Mouse (Mus musculus) neural tube, embryonic 15.5 days (tissue): Measurements from ENCODE around the gene Adgrl3. TPM values are rescaled to one million over a fixed set of nuclear protein-coding genes. Genes with fewer than 3 reads are reported as not detected.

Experiments used
- ATAC-seq: fragments of 200-750 bp; cut with Nextera tagmentation; 2 replicates; pipeline ENCODE4 v1.8.0; 2017; ENCODE audit warnings: mild to moderate bottlenecking, moderate TSS enrichment, moderate library complexity; ENCODE audit not compliant: low FRiP score
- H3K27ac ChIP-seq: fragments of 300-500 bp; sonication (generic); replicated peaks from 2 replicates; pipeline ENCODE4 v1.5.1; 2015; ENCODE audit warnings: mild to moderate bottlenecking, inconsistent platforms
- H3K27me3 ChIP-seq: fragments of 300-500 bp; sonication (generic); replicated peaks from 2 replicates; pipeline ENCODE4 v1.6.1; 2015; ENCODE audit warnings: inconsistent platforms
- H3K36me3 ChIP-seq: fragments of 300-500 bp; sonication (generic); 2 replicates; pipeline ENCODE4 v1.6.1; 2015; ENCODE audit warnings: inconsistent platforms
- H3K4me1 ChIP-seq: fragments of 300-500 bp; sonication (generic); 2 replicates; pipeline ENCODE4 v1.6.1; 2015; ENCODE audit warnings: inconsistent platforms
- H3K4me2 ChIP-seq: fragments of 300-500 bp; sonication (generic); 2 replicates; pipeline ENCODE4 v1.6.1; 2015; ENCODE audit warnings: inconsistent platforms, mild to moderate bottlenecking, moderate library complexity
- H3K4me3 ChIP-seq: fragments of 300-500 bp; sonication (generic); replicated peaks from 2 replicates; pipeline ENCODE4 v1.5.1; 2015; ENCODE audit warnings: mild to moderate bottlenecking, inconsistent platforms
- H3K9ac ChIP-seq: fragments of 300-500 bp; sonication (generic); replicated peaks from 2 replicates; pipeline ENCODE4 v1.6.1; 2015; ENCODE audit warnings: mild to moderate bottlenecking, inconsistent platforms
- H3K9me3 ChIP-seq: fragments of 300-500 bp; sonication (generic); replicated peaks from 2 replicates; pipeline ENCODE4 v1.6.1; 2016; ENCODE audit warnings: inconsistent platforms
- WGBS: fragments of 180-500 bp; shearing (Covaris S2); methylation state at CpG from one replicate; pipeline ENCODE4 v1.1.7; 2015; ENCODE audit warnings: mixed read lengths; 5-methylcytosine and 5-hydroxymethylcytosine counted together
- microRNA-seq: library from miRNA; unstranded; fragments of <30 nt; microRNA quantifications from one replicate; pipeline ENCODE4, GENCODE M21; 2017
- polyA plus RNA-seq: library from polyadenylated mRNA; unstranded; fragments of >200 nt; fragmentation: Nextera tagmentation; extraction: Ambion mirVana; gene quantifications from 2 replicates; pipeline ENCODE4 v1.2.1, GENCODE M21; 2015

Gene Adgrl3
- polyA plus RNA-seq, 1 experiment from 2014 or later: 65.4 TPM

DNA sequence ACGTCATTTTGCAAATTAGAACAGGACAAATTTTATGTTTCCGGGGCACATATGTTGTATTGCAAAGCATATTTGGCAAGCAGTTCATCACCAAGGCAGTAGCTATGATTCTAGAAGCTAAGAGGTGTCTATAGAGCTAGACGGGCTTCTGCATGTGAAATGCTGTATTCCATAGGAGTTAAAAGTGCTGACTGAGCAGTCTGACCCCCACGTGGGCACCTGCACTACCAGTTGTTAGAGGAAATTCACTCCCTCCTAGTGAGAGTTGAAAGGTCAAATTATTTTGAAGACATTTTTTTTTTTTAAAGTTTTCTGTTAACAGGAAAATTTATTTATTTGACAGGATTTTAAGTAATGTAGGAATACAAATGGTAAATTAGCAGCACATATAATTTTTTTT lies 776.2 kb downstream of the Adgrl3 start:
- Histone ChIP-seq H3K4me2 (no peak overlapping the region), H3K27me3 (no peaks in the 10 kb centered on the region), H3K36me3 (peaks cover 11% of the 10 kb centered on the region), H3K4me3 (no peak overlapping the region), H3K9ac (no peak overlapping the region), H3K4me1 (no peaks in the 10 kb centered on the region), H3K27ac (no peak overlapping the region), H3K9me3 (no peaks in the 10 kb centered on the region)
- no peak for ATAC-seq
- 71% methylated on average over 4 of the region's 4 CpGs for WGBS

DNA sequence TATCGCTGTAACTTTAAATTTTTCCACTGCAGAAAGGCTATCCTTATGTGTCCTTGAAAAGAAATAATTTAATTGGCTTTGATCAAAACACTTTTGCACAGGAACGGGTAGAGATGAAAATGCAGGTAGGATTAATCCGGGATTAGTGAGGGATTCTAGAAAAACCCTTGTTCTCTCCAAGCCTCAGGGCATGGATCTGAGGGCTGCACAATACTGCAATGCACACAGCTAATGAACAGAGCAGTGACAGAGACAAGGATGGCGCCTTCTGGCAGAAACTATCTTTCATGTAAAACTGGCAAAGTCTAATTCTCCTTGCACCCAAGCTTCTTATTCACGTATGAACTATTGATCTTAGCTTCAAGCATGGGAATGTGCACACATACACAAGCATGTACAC lies 791.0 kb downstream of the Adgrl3 start:
- Histone ChIP-seq H3K27me3 (no peaks in the 10 kb centered on the region), H3K4me1 (no peaks in the 10 kb centered on the region), H3K27ac (no peak overlapping the region), H3K4me3 (no peak overlapping the region), H3K9me3 (no peaks in the 10 kb centered on the region), H3K4me2 (no peak overlapping the region), H3K36me3 (no peaks in the 10 kb centered on the region), H3K9ac (no peak overlapping the region)
- 93% methylated on average over 5 of the region's 5 CpGs for WGBS
- no peak for ATAC-seq

DNA sequence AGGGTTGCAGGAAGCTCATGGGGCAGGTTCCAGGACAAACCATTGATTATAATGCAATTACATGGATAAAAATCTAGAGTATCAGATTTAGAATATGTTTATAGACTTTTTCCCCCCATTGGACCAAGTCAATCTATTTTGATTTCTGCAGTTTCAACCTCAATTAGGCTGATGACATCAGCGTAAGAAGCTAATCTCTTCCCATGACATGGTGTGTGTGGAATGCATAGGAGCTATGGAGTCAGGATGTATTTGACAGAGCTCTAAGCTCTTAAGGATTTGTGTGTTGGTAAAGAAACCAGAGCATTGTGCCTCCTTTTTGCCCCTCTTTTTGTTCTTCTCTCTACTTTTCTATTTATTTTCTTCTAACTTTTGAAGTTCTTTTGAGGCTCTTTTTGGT lies 812.1 kb downstream of the Adgrl3 start:
- H3K9ac ChIP-seq: no peak overlapping the region
- H3K36me3 ChIP-seq: no peaks in the 10 kb centered on the region
- WGBS: 94% methylated on average over 1 of the region's 1 CpGs
- H3K9me3 ChIP-seq: no peaks in the 10 kb centered on the region; the same call in 1 of the 2 replicates
- no peaks in the 10 kb centered on the region for H3K4me1 ChIP-seq
- H3K27ac ChIP-seq: no peak overlapping the region
- no peak overlapping the region for H3K4me2 ChIP-seq
- no peak overlapping the region for H3K4me3 ChIP-seq
- no peaks in the 10 kb centered on the region for H3K27me3 ChIP-seq
- no peak for ATAC-seq

DNA sequence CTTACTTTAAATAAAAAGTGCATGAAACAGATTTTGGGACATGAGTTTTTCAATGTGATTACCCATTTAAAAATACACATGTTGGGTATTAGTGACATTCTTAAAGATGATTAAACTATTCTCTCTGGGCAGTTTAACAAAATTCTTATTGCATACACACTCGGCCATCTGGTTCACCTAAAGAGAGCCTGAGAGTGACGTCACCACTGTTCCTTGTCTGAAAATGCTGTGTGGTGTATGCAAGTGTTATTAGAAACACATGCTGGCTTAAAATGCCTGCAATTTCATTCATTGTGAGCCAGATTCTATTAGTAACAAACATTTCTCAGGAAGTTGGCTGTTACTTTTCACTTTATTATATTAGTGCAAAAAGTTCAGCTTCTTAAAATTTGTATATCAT lies 812.7 kb downstream of the Adgrl3 start:
- ATAC-seq: no peak
- no peaks in the 10 kb centered on the region for H3K27me3 ChIP-seq
- no peaks in the 10 kb centered on the region for H3K4me1 ChIP-seq
- no peak overlapping the region for H3K9ac ChIP-seq
- H3K4me2 ChIP-seq: no peak overlapping the region
- WGBS: 75% methylated on average over 2 of the region's 2 CpGs
- no peaks in the 10 kb centered on the region for H3K36me3 ChIP-seq
- no peak overlapping the region for H3K4me3 ChIP-seq
- no peaks in the 10 kb centered on the region; the same call in 1 of the 2 replicates for H3K9me3 ChIP-seq
- H3K27ac ChIP-seq: no peak overlapping the region

DNA sequence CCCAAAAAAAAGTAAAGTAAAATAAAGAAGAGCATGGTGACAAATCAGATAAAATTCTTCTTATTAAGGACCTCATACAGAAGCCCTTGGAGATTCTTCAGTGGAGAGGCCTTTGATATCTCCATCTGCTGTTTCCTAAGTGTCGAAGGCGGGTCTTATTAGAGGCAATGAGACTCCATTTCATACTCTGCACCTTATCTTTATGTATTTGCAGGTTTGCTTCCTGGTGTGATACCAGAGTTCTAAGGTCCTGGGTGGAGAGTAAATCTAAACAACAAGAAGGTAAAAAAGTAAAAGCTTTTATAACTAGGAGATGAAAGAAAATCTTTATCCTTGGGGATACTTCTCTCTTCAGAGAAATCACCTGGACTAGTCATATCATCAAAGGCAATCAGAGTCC lies 817.9 kb downstream of the Adgrl3 start:
- H3K4me2 ChIP-seq: no peak overlapping the region
- H3K4me3 ChIP-seq: no peak overlapping the region
- H3K36me3 ChIP-seq: no peaks in the 10 kb centered on the region
- ATAC-seq: no peak
- H3K27ac ChIP-seq: no peak overlapping the region
- 98% methylated on average over 2 of the region's 2 CpGs for WGBS
- H3K27me3 ChIP-seq: no peaks in the 10 kb centered on the region
- no peaks in the 10 kb centered on the region; the same call in 1 of the 2 replicates for H3K9me3 ChIP-seq
- no peak overlapping the region for H3K9ac ChIP-seq
- no peaks in the 10 kb centered on the region for H3K4me1 ChIP-seq

DNA sequence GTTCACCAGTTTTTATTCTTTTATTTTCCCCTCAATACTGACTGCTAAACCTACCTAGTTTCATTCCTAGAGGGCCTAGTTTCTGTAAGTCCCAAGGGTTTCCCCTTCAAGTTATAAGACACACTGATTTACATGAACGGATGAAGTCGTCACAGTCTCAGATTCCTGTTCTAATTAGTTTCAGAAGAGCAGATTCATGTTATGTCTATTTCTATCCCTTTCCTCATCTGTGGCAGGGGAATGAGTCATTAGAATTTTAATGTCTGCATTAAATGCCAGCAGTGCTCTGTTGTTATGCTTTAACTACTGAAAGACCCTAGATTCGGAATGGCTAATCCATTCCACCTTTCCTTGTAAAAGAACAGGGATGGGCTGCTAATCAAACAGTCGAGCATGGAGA lies 823.9 kb downstream of the Adgrl3 start:
- 24% methylated on average over 4 of the region's 4 CpGs for WGBS
- Histone ChIP-seq H3K36me3 (no peaks in the 10 kb centered on the region), H3K4me1 (peaks cover 3% of the 10 kb centered on the region; the same call in 1 of the 2 replicates), H3K4me2 (no peak overlapping the region), H3K27me3 (no peaks in the 10 kb centered on the region), H3K9me3 (no peaks in the 10 kb centered on the region), H3K27ac (no peak overlapping the region), H3K4me3 (no peak overlapping the region), H3K9ac (no peak overlapping the region)
- peak; percentile 24; the same call in 1 of the 2 replicates for ATAC-seq

DNA sequence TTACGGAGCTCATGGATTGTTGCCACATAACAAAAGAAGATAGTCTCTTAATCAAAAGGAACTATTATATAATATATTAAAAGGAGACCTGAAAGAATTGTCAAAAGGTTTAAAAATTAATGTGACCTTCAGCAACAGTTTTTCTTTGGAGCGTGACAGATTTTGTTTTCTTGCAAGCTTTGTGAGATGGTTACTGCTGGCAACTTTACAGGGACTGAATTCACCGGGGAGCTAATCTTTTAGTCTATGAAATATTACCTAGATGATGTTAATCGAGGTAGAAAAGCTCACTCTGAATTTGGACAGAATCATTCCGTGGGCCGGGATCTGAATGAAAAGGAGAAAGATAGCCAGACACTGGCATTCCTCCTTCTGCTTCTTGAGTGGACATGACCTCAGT lies 850.4 kb downstream of the Adgrl3 start:
- H3K27ac ChIP-seq: no peak overlapping the region
- H3K36me3 ChIP-seq: no peaks in the 10 kb centered on the region
- H3K4me2 ChIP-seq: no peak overlapping the region
- no peak overlapping the region for H3K4me3 ChIP-seq
- WGBS: 81% methylated on average over 6 of the region's 6 CpGs
- H3K9ac ChIP-seq: no peak overlapping the region
- no peaks in the 10 kb centered on the region for H3K27me3 ChIP-seq
- no peaks in the 10 kb centered on the region for H3K9me3 ChIP-seq
- peaks cover 6% of the 10 kb centered on the region; the same call in 1 of the 2 replicates for H3K4me1 ChIP-seq
- ATAC-seq: no peak

Small RNA genes within 50 kb of the gene (microRNA-seq; reads per million reads assigned to microRNA genes)
- gene Gm22048: not detected
